Mouse (Mus musculus) urinary bladder, postnatal 4 days (tissue): ENCODE results near the gene Zkscan8.
"Not testable (repeated sequence)": the region's sequence is repeated elsewhere in the genome, so short reads cannot be mapped to it uniquely, and the experiment has no call there.

Source experiments
- DNase-seq, 2 experiments: peaks; one replicate each; pipeline ENCODE4 v3.0.0; 2021 to 2022; ENCODE audit warnings: low spot score in 2 of 2

Zkscan8 gene

DNA sequence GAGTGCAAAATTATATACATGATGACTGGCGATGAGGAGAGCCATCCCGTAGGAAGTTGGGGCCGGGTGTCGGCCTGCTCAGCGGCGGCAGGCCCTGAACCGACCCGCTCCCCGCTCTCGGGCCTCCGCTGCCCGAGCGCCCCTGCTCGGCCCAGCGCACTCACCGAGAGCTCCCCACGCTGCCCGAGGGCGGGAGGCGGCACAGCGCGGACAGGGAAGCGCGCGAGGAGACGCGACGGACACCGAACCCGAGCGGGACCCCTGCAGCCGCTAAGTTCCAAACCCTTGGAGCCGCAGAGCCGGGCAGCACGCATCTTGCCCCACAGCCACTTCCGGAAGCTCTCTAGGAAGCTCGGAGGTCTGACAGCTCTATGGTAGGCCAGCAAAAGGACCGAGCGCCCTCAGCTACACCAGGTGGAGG is at the start of gene Zkscan8:
Gene Zkscan8 (minus strand): TSS at position 340 of the 421 bp plus-strand sequence.
- peak; percentile 76 to 82 for DNase-seq

DNA sequence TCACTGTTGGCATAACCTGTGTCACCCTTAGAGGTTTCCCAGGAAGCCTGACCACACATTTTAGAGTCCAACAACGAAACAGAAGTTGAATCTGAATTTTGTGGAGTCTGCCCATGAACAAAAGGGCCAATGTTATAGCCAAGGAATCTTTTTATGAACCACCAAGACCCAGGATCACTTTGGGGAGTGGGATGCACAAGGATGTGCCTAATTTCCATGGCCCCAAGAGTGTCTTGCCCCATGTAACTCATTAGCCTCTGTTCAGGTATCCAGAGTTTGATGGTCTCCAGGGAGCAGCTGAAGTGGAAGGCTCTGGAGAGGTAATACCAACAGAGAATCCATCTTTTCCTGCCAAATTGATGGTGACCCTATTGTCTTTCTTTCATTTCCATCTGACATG is 28.9 kb upstream of the Zkscan8 start, which contains the start of gene Olfr1535:
Gene Olfr1535 (minus strand): TSS at position 101 of the 400 bp plus-strand sequence.
- DNase-seq, result no peak

DNA sequence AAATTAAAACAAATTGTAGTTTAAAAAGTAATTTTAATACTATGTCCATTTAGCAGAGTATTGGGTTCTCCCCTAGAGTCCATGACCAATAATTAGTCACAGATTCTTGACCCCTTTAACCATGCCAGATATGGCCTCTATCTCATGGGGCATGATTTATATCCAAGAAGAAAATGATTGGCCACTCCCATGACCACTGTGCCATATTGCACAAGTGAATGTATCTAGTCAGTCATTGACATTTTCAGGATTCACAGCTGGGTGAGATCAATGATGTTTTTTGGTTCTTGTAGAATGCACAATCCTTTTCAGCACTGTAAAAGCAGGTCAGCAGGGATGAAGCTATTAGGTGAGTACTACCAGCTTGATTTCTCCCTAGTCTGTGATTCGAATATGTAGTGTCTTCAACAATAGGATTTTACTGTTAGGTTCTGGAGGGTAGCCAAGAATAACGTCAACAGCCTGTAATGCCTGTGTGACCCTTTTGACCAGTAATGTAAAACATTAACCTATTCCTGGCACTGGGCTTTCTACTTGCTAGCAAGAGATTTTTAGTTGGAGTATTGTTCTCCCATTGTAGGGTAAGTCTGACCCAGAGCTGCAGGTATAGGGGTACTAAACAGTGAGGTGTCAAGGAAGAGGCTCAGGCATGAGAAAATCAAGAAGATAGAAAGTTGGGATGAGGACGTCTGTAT is 19.6 kb upstream of the Zkscan8 start:
- DNase-seq, result no peak

DNA sequence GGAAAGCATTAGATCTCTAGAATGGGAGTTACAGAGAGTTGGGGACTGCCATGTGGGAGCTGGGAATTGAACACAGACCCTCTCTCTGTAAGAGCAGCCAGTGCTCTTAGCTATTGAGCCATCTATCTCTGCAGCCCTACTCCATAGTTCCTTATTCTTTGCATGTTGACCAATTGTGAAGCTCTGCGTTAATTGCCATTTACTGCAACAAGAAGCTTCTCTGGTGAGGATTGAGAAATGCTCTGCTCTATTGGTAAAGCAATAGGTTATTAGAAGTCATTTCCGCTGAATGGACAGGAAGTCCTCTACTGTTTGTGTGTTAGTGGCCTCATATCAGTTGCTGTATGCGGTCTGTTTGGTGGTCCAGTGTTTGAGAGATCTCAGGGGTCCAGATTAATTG is 18.6 kb upstream of the Zkscan8 start:
- DNase-seq, result no peak

DNA sequence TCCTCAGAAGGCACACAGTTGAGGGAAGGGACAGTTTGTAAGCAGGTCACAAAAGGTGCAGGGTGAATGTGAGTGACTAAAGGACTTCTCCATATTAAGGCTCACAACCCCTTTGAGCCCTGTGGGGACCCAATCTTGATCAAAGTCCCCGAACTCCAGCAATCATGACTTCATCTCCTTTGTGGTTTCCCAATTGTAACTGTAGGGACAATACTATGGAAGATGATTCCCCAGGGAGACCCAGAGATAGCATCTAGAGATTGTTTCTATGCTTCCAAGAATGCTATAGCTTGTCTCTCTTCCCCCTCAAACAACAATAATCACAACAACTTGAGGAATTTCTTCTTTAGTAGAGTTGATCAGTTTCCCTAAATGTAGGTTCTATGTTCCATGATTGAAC is 11.8 kb upstream of the Zkscan8 start, which contains the start of gene Olfr1366:
Gene Olfr1366 (minus strand): TSS at position 101 of the 400 bp plus-strand sequence.
- DNase-seq, result no peak

DNA sequence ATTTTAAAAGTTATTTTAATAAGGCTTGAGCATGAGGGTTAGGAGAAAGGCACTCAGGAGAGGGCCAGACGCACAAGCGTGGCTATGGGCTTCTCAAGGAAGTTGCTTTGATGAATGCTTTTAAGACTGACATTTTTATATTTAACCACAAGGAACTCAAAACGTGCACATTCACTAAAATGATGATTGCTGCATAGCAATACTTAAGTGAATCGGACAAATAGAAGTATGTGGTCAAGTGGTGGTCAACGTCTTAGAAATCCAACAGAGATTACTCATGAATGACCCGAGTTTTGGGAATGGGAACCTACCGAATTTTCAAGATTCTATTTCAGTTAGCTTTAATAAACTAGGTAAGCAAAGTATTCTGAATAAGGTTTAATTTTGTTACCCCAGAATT is 784 bp downstream of the Zkscan8 start:
- no peak for DNase-seq

DNA sequence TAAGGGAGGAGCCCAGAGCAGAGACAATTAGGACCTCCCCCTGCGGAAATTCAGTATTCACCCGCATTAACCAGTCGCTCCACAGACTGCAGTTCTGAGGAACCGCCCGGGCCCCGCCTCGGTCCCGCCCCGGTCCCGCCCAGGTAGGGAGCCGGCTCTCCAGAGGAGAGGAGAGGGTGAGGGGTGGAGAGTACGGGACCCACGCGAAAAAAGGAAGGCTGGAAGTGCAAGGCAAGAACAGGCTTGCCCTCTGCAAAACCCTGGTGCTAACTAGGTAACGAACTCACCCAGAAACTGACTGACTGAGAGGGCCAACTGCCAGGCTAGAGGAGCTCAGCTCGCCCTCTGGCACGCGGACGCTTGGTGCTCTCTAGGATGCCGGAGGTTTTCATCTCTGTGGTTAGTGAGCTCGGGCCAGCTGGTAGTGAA is 24.7 kb downstream of the Zkscan8 start:
- DNase-seq, result peak; percentile 75 to 76

DNA sequence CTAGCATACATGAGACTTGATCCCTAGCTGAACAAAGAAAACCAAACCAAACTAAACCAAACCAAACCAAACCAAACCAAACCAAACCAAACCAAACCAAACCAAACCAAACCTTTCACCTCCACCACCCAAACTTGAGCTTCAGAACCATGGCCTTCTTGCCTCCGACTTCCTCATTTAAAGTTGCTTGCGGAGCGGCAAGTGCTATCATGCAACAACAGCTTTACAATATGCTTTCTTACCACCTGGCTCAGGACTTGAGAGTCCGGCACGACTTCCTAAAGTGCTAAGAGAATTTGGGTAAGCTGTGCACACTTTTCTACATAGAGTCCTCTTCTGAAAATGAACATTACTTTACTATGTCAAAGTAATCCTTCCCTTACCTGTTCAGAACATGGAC is 28.6 kb downstream of the Zkscan8 start:
- DNase-seq, result no peak

DNA sequence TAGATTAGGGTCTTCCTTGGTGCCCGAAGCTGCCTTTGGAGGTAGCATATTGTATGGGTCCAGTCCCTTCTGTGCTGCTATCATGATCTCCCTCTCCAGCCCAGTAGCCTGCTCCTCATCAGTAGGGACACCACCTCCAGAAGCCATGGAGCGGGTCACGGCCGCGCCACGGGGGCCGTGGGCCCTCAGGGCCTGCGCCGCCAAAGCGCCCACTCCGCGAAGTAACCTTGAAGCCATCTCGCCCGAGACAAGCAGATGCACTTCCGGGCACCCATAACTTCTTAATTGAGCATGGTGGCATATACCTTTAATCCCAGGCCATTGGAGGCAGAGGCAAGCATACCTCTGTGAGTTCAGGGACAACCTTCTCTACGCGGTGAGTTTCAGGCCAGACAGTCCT is 29.7 kb downstream of the Zkscan8 start, which contains the start of gene Gm11273:
Gene Gm11273 (minus strand): TSS at position 237 of the 400 bp plus-strand sequence.
- DNase-seq, result not testable (repeated sequence)

DNA sequence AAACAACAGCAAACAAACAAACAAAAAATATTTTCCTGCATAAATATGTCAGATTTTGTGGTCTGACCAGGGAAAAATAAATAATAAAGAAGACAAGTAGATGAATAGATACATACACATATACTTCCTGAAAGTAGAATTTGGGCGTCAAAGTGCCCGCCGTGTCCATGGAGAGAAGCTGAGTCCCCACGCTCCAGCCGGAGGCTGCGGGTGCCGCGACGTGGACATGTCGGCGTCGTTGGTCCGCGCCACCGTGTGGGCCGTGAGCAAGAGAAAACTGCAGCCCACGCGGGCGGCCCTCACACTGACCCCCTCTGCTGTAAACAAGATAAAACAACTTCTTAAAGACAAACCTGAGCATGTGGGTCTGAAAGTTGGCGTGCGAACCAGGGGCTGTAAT is 35.8 kb downstream of the Zkscan8 start, which contains the start of gene AK157302:
Gene AK157302 (plus strand): TSS at position 144 of the 400 bp plus-strand sequence.
- DNase-seq, result no peak

DNA sequence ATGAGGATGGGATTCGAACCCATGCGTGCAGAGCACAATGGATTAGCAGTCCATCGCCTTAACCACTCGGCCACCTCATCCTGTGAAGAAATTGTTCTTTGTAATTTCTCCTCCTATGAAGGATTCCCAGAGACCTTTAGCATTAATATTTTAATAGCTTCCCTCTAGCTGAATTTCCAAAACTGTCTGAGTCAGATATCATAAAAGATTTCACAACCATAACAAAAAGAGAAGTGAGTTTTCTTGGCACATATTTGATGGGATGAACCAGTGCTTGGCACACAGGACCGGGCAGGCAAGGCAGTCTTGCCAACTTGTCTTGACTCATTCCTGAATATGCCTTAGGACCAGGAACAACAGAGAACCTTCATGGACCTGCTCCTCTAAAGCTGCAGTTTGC is 38.1 kb downstream of the Zkscan8 start:
- no peak for DNase-seq

DNA sequence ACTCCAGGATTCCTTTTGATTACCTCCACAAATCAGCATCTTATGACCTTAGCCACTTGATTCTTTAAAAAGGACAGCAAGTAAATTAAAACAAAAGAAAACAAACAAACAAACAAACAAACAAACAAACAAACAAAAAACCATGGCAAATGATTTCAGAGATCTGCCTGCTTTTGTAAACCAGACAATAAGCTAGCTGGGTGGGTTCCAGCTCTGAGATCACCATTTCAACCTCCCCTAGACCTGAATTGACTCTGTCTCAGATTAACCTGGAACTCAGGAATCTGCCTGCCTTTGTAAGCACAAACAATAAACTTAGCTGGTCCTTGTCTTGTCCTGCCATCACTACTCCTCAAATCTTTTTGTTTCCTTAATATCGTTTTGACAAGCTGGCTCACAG is 44.0 kb downstream of the Zkscan8 start:
- no peak for DNase-seq

DNA sequence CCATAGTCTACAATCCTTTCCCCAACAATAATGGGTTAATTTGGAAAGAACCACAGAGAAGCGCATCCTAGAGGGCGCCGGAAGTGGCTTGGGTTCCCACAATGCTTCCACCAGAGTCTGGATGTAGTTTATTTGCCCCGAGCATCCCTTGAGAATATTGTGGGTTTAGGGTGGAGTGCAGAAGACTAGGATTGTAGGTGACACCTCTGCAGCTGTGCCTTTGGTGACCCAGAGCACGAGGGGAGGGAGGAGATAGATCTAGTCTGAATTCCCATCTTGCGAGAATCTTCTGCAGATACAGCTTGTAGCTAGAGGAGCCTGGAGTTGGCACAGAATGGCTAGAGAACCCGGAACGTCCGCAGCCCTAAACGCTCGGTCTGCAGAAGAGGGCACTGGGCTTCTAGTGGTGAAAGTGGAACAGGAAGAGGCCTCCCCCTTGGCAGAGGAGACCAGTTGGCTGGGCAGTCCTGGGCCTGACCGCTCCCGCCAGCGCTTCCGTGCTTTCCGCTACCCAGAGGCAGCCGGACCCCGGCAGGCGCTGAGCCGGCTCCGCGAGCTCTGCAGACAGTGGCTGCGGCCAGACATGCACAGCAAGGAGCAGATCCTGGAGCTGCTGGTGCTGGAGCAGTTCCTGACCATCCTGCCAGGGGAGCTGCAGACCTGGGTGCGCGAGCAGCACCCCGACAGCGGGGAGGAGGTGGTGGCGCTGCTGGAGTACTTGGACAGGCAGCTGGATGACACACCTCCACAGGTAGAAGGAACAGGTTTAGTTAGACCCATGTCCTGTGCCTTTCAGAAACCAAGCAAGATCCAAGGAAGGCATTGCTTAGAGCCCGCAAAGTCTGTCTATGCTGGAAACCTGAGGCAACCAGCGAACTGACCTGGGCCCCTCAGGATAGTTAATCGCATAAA is 51.9 kb downstream of the Zkscan8 start, which contains the start of the genes Zkscan4 and Gm10065:
Gene Zkscan4 (plus strand): TSS at position 149 of the 912 bp plus-strand sequence.
Gene Gm10065 (minus strand): TSS at position 683 of the 912 bp plus-strand sequence.
- peak in 1 of 2 experiments; percentile 57 for DNase-seq

DNA sequence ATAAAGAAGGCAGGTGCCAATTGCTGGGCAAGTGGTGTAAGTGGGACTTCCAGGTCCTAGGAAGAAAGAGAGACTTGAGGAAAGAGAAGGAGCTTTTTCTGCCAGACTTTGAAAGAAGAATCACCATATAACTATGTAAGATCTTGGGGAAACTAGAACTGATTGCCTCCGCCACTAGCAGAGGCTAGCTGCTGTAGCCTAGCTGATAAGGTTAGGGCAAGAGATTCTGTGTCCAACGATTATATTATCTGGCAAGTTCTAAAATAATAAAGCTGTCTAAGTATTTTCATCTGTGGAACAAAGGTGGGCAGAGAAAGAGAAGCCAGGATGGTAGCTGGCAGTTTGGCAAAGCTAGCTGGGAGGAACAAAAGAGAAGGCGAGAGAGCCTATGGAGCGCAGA is 58.5 kb downstream of the Zkscan8 start:
- DNase-seq, result no peak

DNA sequence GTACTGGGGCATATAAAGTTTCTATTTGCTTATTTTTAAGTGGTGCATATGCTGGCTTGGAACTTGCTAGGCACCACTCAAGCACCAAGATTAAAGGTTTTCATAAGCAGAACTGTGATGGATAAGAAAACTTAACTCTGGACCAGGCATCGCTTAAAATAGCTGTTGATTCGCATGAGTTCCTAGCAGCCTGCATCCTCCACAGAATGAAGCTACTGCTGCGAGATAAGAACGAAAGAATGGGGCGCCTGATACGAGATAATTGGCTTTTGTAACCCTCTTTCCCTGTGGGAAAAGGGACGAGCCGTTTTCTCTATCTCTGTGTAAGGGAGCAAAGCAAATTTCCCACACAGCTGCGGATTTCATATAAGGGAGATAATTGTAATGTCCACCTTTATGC is 61.8 kb downstream of the Zkscan8 start:
- no peak for DNase-seq

DNA sequence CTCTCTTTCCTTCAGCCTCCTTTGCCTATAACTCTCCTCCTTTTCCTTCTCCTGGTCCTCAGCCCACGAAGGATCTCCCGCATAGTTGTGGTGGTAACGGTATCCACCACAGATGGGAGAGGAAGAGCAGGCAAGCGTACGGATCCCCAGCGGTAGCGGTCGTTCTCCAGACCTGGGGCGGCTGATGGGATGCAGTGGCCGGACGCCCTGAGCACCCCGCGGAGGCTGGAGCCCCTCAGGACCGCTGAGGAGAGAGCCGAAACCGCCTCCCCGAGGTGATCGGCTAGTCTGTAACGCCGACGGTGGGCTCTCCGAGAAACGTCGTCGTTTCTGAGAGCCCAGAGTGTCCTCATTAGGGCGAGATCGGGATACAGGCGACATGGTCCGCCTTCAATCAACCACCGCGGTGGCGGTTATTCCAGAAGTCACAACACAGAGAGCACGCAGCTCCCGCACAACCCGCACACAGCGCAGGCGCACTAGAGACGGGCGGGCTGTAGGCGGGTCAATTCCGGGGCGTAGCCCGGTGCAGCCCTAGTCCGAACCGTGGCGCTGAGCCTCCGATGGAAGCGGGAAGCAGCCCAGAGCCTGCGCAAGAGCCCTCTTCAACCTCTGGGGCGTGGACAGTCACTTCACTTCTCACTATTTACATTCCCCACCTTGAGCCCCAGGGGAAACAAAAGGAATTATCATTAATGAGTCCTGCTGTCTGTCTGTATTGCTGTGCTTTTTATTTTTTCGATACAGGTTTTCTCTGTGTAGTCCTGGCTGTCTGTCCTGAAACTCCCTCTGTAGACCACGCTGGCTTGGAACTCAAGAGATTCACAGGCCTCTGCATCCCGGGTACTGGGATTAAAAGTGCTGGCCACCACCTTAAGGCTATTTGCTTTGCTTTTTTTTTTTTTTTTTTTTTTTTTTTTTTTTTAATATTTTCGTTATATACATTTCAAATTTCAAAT is 62.6 kb downstream of the Zkscan8 start, which contains the start of gene Nkapl:
Gene Nkapl (minus strand): TSS at position 449 of the 959 bp plus-strand sequence.
- peak; percentile 78 to 80 for DNase-seq

DNA sequence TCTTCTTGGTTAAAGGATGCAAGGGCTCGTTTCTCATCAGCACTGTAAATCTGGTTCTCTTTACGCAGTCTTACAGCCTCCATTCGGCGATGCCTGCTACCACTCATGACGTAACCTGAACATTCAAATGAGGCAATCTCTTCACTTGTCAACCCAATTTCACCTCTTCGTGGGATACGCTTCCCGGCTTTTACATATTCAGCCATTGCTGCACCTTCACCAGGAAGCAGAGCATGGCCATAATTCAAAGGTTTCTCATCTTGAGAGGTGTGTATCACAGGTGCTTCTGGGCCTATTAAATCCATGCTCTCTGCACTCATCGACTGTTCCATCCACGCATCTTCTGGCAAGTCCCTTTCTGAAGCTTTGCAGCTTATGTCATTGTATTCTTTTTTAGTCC is 63.6 kb downstream of the Zkscan8 start:
- no peak for DNase-seq
